Mouse (Mus musculus): Measurements from ENCODE around the gene Dhrs1. TPM values are rescaled to one million over a fixed set of nuclear protein-coding genes. Genes with fewer than 3 reads are reported as not detected.

Gene Dhrs1
- 65.9 and 72.8 TPM in 2 replicates for polyA plus RNA-seq (2014; fragmentation: Nextera tagmentation; extraction: Ambion mirVana)

DNA sequence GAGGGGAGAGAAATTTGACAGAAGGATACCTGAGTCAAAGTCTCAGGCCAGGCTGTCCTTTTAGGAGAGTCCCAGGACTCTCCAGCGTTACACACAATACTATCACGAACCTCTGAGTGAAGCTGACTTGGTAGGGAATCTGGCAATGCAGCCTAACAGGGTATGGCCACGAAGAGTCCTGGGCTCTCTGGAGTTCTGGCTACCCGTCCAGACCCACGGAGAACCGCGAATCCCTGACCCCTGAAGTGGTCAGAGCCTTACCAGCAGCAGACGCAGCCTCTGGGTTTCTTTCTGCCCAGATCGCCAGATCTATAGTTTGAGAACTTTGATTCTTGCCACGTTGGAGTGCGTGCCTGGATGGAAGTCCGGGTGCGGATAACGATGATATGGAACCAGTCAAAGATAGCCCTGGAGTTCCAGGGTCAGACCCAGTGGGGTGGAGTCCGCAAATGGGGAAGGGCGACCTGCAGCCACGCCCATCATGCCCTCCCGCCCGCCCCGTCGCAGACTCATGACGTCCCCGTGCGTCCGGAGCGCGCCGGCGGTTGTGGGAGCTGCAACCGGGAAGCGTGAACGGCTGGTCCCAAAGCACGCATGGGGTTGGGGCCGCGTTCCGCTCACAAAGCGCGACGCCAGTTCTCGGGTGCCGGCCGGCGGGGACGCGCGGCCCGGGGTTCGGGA lies at the start of gene Dhrs1, which contains the start of gene Nop9:
Gene Dhrs1, minus strand, starts transcription at position 511 of the 681 bp plus-strand sequence.
Gene Nop9, plus strand, starts transcription at position 514 of the 681 bp plus-strand sequence.
- Histone ChIP-seq H3K27me3 (ENCODE audit: control insufficient read depth, insufficient read depth, low read length) (no peaks in the 10 kb centered on the region; the same call in 1 of the 2 replicates), H3K4me3 (ENCODE audit: low read depth, low read length) (peak within 1 kb of the TSS; percentile 93), H3K27ac (replicated peaks; ENCODE audit: low read depth, low read length) (0 out of 2 replicates have a peak within 1 kb of the TSS, but pooled peaks have one; percentile 2), H3K9ac (ENCODE audit: low read length) (peak within 1 kb of the TSS; percentile 76), H3K4me2 (ENCODE audit: low read depth, severe bottlenecking) (peak within 1 kb of the TSS; percentile 73), H3K9me3 (ENCODE audit: control insufficient read depth, low read length) (no peaks in the 10 kb centered on the region), H3K4me1 (ENCODE audit: control insufficient read depth, insufficient read depth, low read length) (peaks cover 10% of the 10 kb centered on the region), H3K36me3 (ENCODE audit: control insufficient read depth, insufficient read depth, low read length) (peaks cover 9% of the 10 kb centered on the region; the same call in 1 of the 2 replicates)
- peak; percentile 96 for DNase-seq (ENCODE audit: low spot score)
- ATAC-seq (ENCODE audit: insufficient number of reproducible peaks, low FRiP score, low TSS enrichment, low read depth): peak; percentile 81
- WGBS: 1% methylated on average over 45 of the region's 48 CpGs

- H3K4me2 ChIP-seq (ENCODE audit: low read depth, severe bottlenecking): no peak overlapping the region
These were observed 48.5 kb upstream of the Dhrs1 start for GRCm38 (mm10) chr14:55793946-55794345.

DNA sequence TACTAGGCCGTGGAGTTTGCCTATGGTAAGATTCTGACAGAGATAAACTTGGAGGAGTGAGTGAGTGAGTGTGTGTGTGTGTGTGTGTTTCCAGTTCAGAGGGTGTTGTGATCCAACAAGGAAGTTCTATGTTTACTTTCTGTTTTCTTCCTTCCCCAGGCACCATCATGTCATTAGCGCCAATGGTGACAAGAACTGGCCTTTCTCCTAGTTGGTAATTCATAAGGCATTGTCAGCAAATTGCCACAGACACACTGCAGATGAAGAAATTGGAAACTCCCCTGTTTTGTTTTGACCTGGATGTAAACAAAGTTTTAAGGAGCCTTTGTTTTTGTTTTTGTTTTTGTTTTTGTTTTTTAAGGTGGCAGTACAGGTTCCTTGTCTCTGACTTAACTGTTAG lies 48.0 kb upstream of the Dhrs1 start:
- ATAC-seq (ENCODE audit: insufficient number of reproducible peaks, low FRiP score, low TSS enrichment, low read depth) (no peak), DNase-seq (ENCODE audit: low spot score) (no peak)
- Histone ChIP-seq H3K9me3 (ENCODE audit: control insufficient read depth, low read length) (no peaks in the 10 kb centered on the region), H3K27me3 (ENCODE audit: control insufficient read depth, insufficient read depth, low read length) (peaks cover 6% of the 10 kb centered on the region; the same call in 1 of the 2 replicates), H3K9ac (ENCODE audit: low read length) (no peak overlapping the region), H3K36me3 (ENCODE audit: control insufficient read depth, insufficient read depth, low read length) (no peaks in the 10 kb centered on the region), H3K4me3 (ENCODE audit: low read depth, low read length) (no peak overlapping the region), H3K4me1 (ENCODE audit: control insufficient read depth, insufficient read depth, low read length) (no peaks in the 10 kb centered on the region), H3K4me2 (ENCODE audit: low read depth, severe bottlenecking) (no peak overlapping the region), H3K27ac (replicated peaks; ENCODE audit: low read depth, low read length) (no peak overlapping the region)
- WGBS: 69% methylated on average over 2 of the region's 2 CpGs

More at GRCm38 (mm10) chr14:55793946-55794345, 48.5 kb upstream of the Dhrs1 start:
- no peaks in the 10 kb centered on the region for H3K9me3 ChIP-seq (ENCODE audit: control insufficient read depth, low read length)
- H3K36me3 ChIP-seq (ENCODE audit: control insufficient read depth, insufficient read depth, low read length): no peaks in the 10 kb centered on the region
- 66% methylated on average over 2 of the region's 2 CpGs for WGBS
- no peak overlapping the region for H3K9ac ChIP-seq (ENCODE audit: low read length)
- no peak overlapping the region for H3K27ac ChIP-seq (replicated peaks; ENCODE audit: low read depth, low read length)
- DNase-seq (ENCODE audit: low spot score) (no peak), ATAC-seq (ENCODE audit: insufficient number of reproducible peaks, low FRiP score, low TSS enrichment, low read depth) (no peak)
- no peaks in the 10 kb centered on the region for H3K4me1 ChIP-seq (ENCODE audit: control insufficient read depth, insufficient read depth, low read length)
- H3K4me3 ChIP-seq (ENCODE audit: low read depth, low read length): no peak overlapping the region
- H3K27me3 ChIP-seq (ENCODE audit: control insufficient read depth, insufficient read depth, low read length): peaks cover 2% of the 10 kb centered on the region; the same call in 1 of the 2 replicates

DNA sequence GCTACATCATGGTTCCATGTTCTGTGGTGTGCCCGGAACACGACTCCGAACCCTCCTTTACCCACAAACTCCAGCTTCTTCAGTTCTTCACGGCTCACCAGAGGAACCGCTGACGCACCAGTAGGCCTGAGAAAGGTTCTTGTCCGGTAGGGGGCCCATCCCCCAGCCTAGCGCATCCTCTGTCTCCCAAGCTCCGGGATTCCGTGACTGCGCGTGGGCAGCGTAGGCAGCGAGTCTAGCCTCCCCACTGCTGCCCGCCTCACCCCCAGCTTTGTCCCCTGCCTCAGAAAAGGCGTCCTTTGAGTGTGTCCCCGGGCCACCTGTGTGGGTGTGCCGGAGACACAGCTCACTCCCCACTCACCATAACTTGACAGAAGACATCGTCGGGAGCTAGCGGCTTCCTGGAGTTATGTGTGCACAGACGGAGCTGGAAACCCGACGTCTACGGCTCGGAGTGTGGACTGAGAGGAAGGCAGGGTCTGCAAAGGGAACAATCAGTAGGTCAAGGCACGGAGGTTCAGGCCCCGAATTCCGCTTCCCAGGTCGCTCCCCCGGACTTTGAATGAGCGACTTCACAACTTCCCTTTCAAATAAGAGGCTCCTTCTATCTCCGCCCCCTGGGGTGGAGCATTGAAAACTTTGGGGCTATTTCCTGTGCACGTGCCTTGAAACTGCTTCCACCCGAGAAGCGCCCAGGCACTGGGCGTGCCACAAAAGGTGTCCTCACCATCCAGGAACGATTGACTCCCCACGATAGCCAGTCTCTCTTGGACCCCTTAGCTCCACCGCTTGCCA lies 43.0 kb upstream of the Dhrs1 start, which contains the start of gene Ripk3:
Gene Ripk3, minus strand, starts transcription at position 610 of the 795 bp plus-strand sequence.
- WGBS: 5% methylated on average over 40 of the region's 40 CpGs
- H3K27me3 ChIP-seq (ENCODE audit: control insufficient read depth, insufficient read depth, low read length): peaks cover 28% of the 10 kb centered on the region; the same call in 1 of the 2 replicates
- DNase-seq (ENCODE audit: low spot score): peak; percentile 52

GRCm38 (mm10) chr14:55787731-55788130 lies 42.2 kb upstream of the Dhrs1 start:
- no peaks in the 10 kb centered on the region for H3K36me3 ChIP-seq (ENCODE audit: control insufficient read depth, insufficient read depth, low read length)
- 0 out of 2 replicates have a peak overlapping the region, but pooled peaks have one; percentile 22 for H3K4me3 ChIP-seq (ENCODE audit: low read depth, low read length)
- H3K27me3 ChIP-seq (ENCODE audit: control insufficient read depth, insufficient read depth, low read length): peaks cover 28% of the 10 kb centered on the region; the same call in 1 of the 2 replicates
- 28% methylated on average over 11 of the region's 11 CpGs for WGBS
- H3K9me3 ChIP-seq (ENCODE audit: control insufficient read depth, low read length): no peaks in the 10 kb centered on the region
- DNase-seq (ENCODE audit: low spot score) (no peak), ATAC-seq (ENCODE audit: insufficient number of reproducible peaks, low FRiP score, low TSS enrichment, low read depth) (no peak)
- no peak overlapping the region for H3K27ac ChIP-seq (replicated peaks; ENCODE audit: low read depth, low read length)
- H3K4me1 ChIP-seq (ENCODE audit: control insufficient read depth, insufficient read depth, low read length): peaks cover 4% of the 10 kb centered on the region
- no peak overlapping the region for H3K9ac ChIP-seq (ENCODE audit: low read length)
- peak overlapping the region; percentile 72; the same call in 1 of the 2 replicates for H3K4me2 ChIP-seq (ENCODE audit: low read depth, severe bottlenecking)

More for the DNA sequence above, 43.0 kb upstream of the Dhrs1 start, which contains the start of gene Ripk3:
- H3K36me3 ChIP-seq (ENCODE audit: control insufficient read depth, insufficient read depth, low read length): no peaks in the 10 kb centered on the region
- no peak within 1 kb of the TSS for H3K27ac ChIP-seq (replicated peaks; ENCODE audit: low read depth, low read length)
- H3K4me2 ChIP-seq (ENCODE audit: low read depth, severe bottlenecking): peak within 1 kb of the TSS; percentile 72
- H3K4me1 ChIP-seq (ENCODE audit: control insufficient read depth, insufficient read depth, low read length): peaks cover 3% of the 10 kb centered on the region; the same call in 1 of the 2 replicates
- peak within 1 kb of the TSS; percentile 22 for H3K4me3 ChIP-seq (ENCODE audit: low read depth, low read length)
- H3K9me3 ChIP-seq (ENCODE audit: control insufficient read depth, low read length): no peaks in the 10 kb centered on the region
- no peak for ATAC-seq (ENCODE audit: insufficient number of reproducible peaks, low FRiP score, low TSS enrichment, low read depth)
- peak within 1 kb of the TSS; percentile 36; the same call in 1 of the 2 replicates for H3K9ac ChIP-seq (ENCODE audit: low read length)

DNA sequence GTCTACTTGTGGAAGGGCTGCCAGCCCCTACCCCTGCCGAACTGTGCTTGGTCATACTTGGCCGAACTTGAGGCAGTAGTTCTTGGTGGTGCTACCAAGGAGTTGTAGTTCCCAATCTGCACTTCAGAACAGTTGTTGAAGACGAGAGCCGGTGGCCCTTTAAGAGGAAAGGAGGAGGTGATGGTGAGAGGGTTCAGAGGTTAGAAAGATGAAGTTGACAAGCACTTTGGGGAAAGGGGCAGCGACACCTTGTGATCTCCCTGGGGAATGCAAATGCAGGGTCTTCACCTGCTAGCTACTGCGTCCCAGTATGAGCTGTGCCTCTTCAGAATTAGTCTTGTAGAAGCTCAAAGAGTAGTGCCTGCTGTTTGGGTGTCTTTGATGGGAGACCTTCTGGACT lies 39.7 kb upstream of the Dhrs1 start:
- DNase-seq (ENCODE audit: low spot score): peak; percentile 42
- H3K27ac ChIP-seq (replicated peaks; ENCODE audit: low read depth, low read length): no peak overlapping the region
- WGBS: 25% methylated on average over 6 of the region's 6 CpGs
- ATAC-seq (ENCODE audit: insufficient number of reproducible peaks, low FRiP score, low TSS enrichment, low read depth): no peak
- H3K27me3 ChIP-seq (ENCODE audit: control insufficient read depth, insufficient read depth, low read length): peaks cover 28% of the 10 kb centered on the region; the same call in 1 of the 2 replicates
- no peak overlapping the region for H3K4me2 ChIP-seq (ENCODE audit: low read depth, severe bottlenecking)
- no peaks in the 10 kb centered on the region for H3K36me3 ChIP-seq (ENCODE audit: control insufficient read depth, insufficient read depth, low read length)
- no peaks in the 10 kb centered on the region for H3K9me3 ChIP-seq (ENCODE audit: control insufficient read depth, low read length)
- H3K4me3 ChIP-seq (ENCODE audit: low read depth, low read length): no peak overlapping the region
- H3K4me1 ChIP-seq (ENCODE audit: control insufficient read depth, insufficient read depth, low read length): peaks cover 18% of the 10 kb centered on the region
- no peak overlapping the region for H3K9ac ChIP-seq (ENCODE audit: low read length)

GRCm38 (mm10) chr14:55783958-55784235 lies 38.4 kb upstream of the Dhrs1 start, which contains the start of gene Adcy4:
Adcy4 (minus strand) TSS chr14:55784095.
- H3K27ac ChIP-seq (replicated peaks; ENCODE audit: low read depth, low read length): peak within 1 kb of the TSS; percentile 3; the same call in 1 of the 2 replicates
- H3K9ac ChIP-seq (ENCODE audit: low read length): peak within 1 kb of the TSS; percentile 49
- H3K9me3 ChIP-seq (ENCODE audit: control insufficient read depth, low read length): no peaks in the 10 kb centered on the region
- peaks cover 18% of the 10 kb centered on the region for H3K4me1 ChIP-seq (ENCODE audit: control insufficient read depth, insufficient read depth, low read length)
- peak within 1 kb of the TSS; percentile 79 for H3K4me2 ChIP-seq (ENCODE audit: low read depth, severe bottlenecking)
- H3K27me3 ChIP-seq (ENCODE audit: control insufficient read depth, insufficient read depth, low read length): peaks cover 26% of the 10 kb centered on the region; the same call in 1 of the 2 replicates
- peak within 1 kb of the TSS; percentile 48 for H3K4me3 ChIP-seq (ENCODE audit: low read depth, low read length)
- DNase-seq (ENCODE audit: low spot score): no peak
- H3K36me3 ChIP-seq (ENCODE audit: control insufficient read depth, insufficient read depth, low read length): no peaks in the 10 kb centered on the region
- peak; percentile 31; the same call in 1 of the 2 replicates for ATAC-seq (ENCODE audit: insufficient number of reproducible peaks, low FRiP score, low TSS enrichment, low read depth)
- 3% methylated on average over 13 of the region's 13 CpGs for WGBS

All from limb, embryonic 11.5 days (tissue).